Mouse (Mus musculus) embryo, embryonic 10.5 days (tissue): Measurements from ENCODE around the gene Eef2kmt.
"Not testable (repeated sequence)": the region's sequence is repeated elsewhere in the genome, so short reads cannot be mapped to it uniquely, and the experiment has no call there.

Experiments
- DNase-seq: peaks from one replicate; pipeline ENCODE4 v3.0.0-alpha.2; 2015; ENCODE audit warnings: low spot score

Eef2kmt gene

GRCm38 (mm10) chr16:5255779-5256496 is at the start of gene Eef2kmt:
Gene Eef2kmt (minus strand): TSS chr16:5255983.
- peak; percentile 100 for DNase-seq

GRCm38 (mm10) chr16:5295238-5295637 is 39.5 kb upstream of the Eef2kmt start:
- no peak for DNase-seq

GRCm38 (mm10) chr16:5285376-5285775 is 29.6 kb upstream of the Eef2kmt start:
- no peak for DNase-seq

- DNase-seq = no peak
These were observed 26.9 kb upstream of the Eef2kmt start for GRCm38 (mm10) chr16:5282686-5283085.

- DNase-seq = no peak
These were observed 23.9 kb upstream of the Eef2kmt start for GRCm38 (mm10) chr16:5279571-5280222.

GRCm38 (mm10) chr16:5272371-5272770 is 16.6 kb upstream of the Eef2kmt start:
- no peak for DNase-seq

- DNase-seq = no peak
These were observed 15.7 kb upstream of the Eef2kmt start for GRCm38 (mm10) chr16:5271411-5272035.

GRCm38 (mm10) chr16:5263926-5264325 is 8.1 kb upstream of the Eef2kmt start:
- DNase-seq = no peak

GRCm38 (mm10) chr16:5263156-5263555 is 7.4 kb upstream of the Eef2kmt start:
- DNase-seq = peak; percentile 73

- DNase-seq = peak; percentile 52
These were observed 572 bp downstream of the Eef2kmt start for GRCm38 (mm10) chr16:5255081-5255740.

- DNase-seq = peak; percentile 90
These were observed 1.3 kb downstream of the Eef2kmt start for GRCm38 (mm10) chr16:5254346-5255025.

GRCm38 (mm10) chr16:5252260-5252659 is 3.5 kb downstream of the Eef2kmt start:
- no peak for DNase-seq

- no peak for DNase-seq
These were observed 4.9 kb downstream of the Eef2kmt start for GRCm38 (mm10) chr16:5250891-5251290.

GRCm38 (mm10) chr16:5244411-5244810 is 11.4 kb downstream of the Eef2kmt start:
- peak; percentile 71 for DNase-seq

- no peak for DNase-seq
These were observed 12.9 kb downstream of the Eef2kmt start for GRCm38 (mm10) chr16:5242882-5243281.

- DNase-seq = no peak
These were observed 13.4 kb downstream of the Eef2kmt start for GRCm38 (mm10) chr16:5242355-5242754.

- peak; percentile 96 for DNase-seq
These were observed 22.1 kb downstream of the Eef2kmt start, which contains the start of gene Alg1 for GRCm38 (mm10) chr16:5233418-5234313. Gene Alg1 (plus strand): TSS chr16:5233621.

- DNase-seq = no peak
These were observed 22.8 kb downstream of the Eef2kmt start for GRCm38 (mm10) chr16:5232982-5233381.

GRCm38 (mm10) chr16:5228103-5228502 is 27.7 kb downstream of the Eef2kmt start:
- DNase-seq = not testable (repeated sequence)

GRCm38 (mm10) chr16:5227501-5227900 is 28.3 kb downstream of the Eef2kmt start:
- not testable (repeated sequence) for DNase-seq

- not testable (repeated sequence) for DNase-seq
These were observed 29.2 kb downstream of the Eef2kmt start for GRCm38 (mm10) chr16:5226534-5226933.
